Mouse (Mus musculus) cortical plate, adult 2 months (tissue): Measurements from ENCODE around the gene Smarcd3. TPM values are rescaled to one million over a fixed set of nuclear protein-coding genes. Genes with fewer than 3 reads are reported as not detected.

ENCODE experiments used
- H3K27ac ChIP-seq: fragments of 200-500 bp; 2 replicates; pipeline ENCODE4 v1.5.1; 2012; ENCODE audit warnings: low read length, control low read depth, inconsistent platforms; ENCODE audit not compliant: insufficient read depth
- H3K4me1 ChIP-seq: fragments of 200-500 bp; 2 replicates; pipeline ENCODE4 v1.6.1; 2011; ENCODE audit warnings: low read length; ENCODE audit not compliant: control insufficient read depth, insufficient read depth
- H3K4me3 ChIP-seq: fragments of 200-500 bp; 2 replicates; pipeline ENCODE4 v1.5.1; 2011; ENCODE audit warnings: mild to moderate bottlenecking, low read length, control low read depth; ENCODE audit not compliant: insufficient read depth
- CTCF ChIP-seq: fragments of 200-500 bp; IDR thresholded peaks from 2 replicates; pipeline ENCODE4 v1.5.1; 2011; ENCODE audit warnings: mild to moderate bottlenecking, control low read depth, low read length; ENCODE audit not compliant: insufficient read depth; ENCODE audit errors: extremely low read depth
- POLR2A ChIP-seq: fragments of 200-500 bp; IDR thresholded peaks from 2 replicates; pipeline ENCODE4 v1.6.1; 2011; ENCODE audit warnings: mild to moderate bottlenecking, low read length, control low read depth; ENCODE audit not compliant: insufficient read depth; ENCODE audit errors: extremely low read depth
- polyA plus RNA-seq: library from polyadenylated mRNA; depleted of rRNA; stranded (reverse); fragments of >200 nt; gene quantifications from 2 replicates; pipeline ENCODE4 v1.2.3, GENCODE M21; 2012

Gene Smarcd3
- polyA plus RNA-seq, 1 experiment = 97.9 TPM

GRCm38 (mm10) chr5:24591796-24592470, 32.3 kb downstream of the Smarcd3 start:
- H3K27ac ChIP-seq = no peak overlapping the region; the same call in 1 of the 2 replicates
- H3K4me3 ChIP-seq = no peak overlapping the region
- peaks cover 11% of the 10 kb centered on the region for H3K4me1 ChIP-seq

GRCm38 (mm10) chr5:24591268-24591721, 32.9 kb downstream of the Smarcd3 start:
- H3K4me1 ChIP-seq = peaks cover 10% of the 10 kb centered on the region
- no peak overlapping the region for H3K4me3 ChIP-seq
- H3K27ac ChIP-seq = no peak overlapping the region
- TF ChIP-seq POLR2A (no peak), CTCF (no peak)

More at GRCm38 (mm10) chr5:24591796-24592470, 32.3 kb downstream of the Smarcd3 start:
- TF ChIP-seq POLR2A (no peak), CTCF (no peak)

GRCm38 (mm10) chr5:24589511-24590500, 34.4 kb downstream of the Smarcd3 start:
- TF ChIP-seq CTCF (no peak), POLR2A (no peak; the same call in 1 of the 2 replicates)
- Histone ChIP-seq H3K27ac (no peak overlapping the region), H3K4me1 (peaks cover 5% of the 10 kb centered on the region), H3K4me3 (no peak overlapping the region)

- no peak for TF ChIP-seq CTCF
- peak; percentile 60; the same call in 1 of the 2 replicates for TF ChIP-seq POLR2A
- Histone ChIP-seq H3K27ac (peak overlapping the region; percentile 83), H3K4me3 (peak overlapping the region; percentile 88), H3K4me1 (peaks cover 5% of the 10 kb centered on the region)
Observed at GRCm38 (mm10) chr5:24587200-24587577, 37.0 kb downstream of the Smarcd3 start.

- Histone ChIP-seq H3K4me3 (peak within 1 kb of the TSS; percentile 88), H3K27ac (peak within 1 kb of the TSS; percentile 83), H3K4me1 (peaks cover 5% of the 10 kb centered on the region)
- TF ChIP-seq CTCF (no peak), POLR2A (peak; percentile 84)
Observed at GRCm38 (mm10) chr5:24586547-24587199, 37.5 kb downstream of the Smarcd3 start, which contains the start of gene Chpf2. Gene Chpf2 (plus strand): TSS chr5:24586741.

- Histone ChIP-seq H3K4me1 (peaks cover 5% of the 10 kb centered on the region), H3K4me3 (peak overlapping the region; percentile 88), H3K27ac (peak overlapping the region; percentile 16; the same call in 1 of the 2 replicates)
- TF ChIP-seq CTCF (no peak), POLR2A (no peak)
Observed at GRCm38 (mm10) chr5:24586106-24586505, 38.1 kb downstream of the Smarcd3 start.

GRCm38 (mm10) chr5:24578109-24578963, 45.9 kb downstream of the Smarcd3 start:
- TF ChIP-seq POLR2A (no peak), CTCF (no peak)
- no peaks in the 10 kb centered on the region for H3K4me1 ChIP-seq
- no peak overlapping the region for H3K27ac ChIP-seq
- peak overlapping the region; percentile 46; the same call in 1 of the 2 replicates for H3K4me3 ChIP-seq

GRCm38 (mm10) chr5:24577183-24577929, 46.9 kb downstream of the Smarcd3 start, which contains the start of gene Abcf2:
Gene Abcf2 (minus strand): TSS chr5:24577467.
- Histone ChIP-seq H3K4me3 (peak within 1 kb of the TSS; percentile 54), H3K27ac (0 out of 2 replicates have a peak within 1 kb of the TSS, but pooled peaks have one; percentile 7), H3K4me1 (no peaks in the 10 kb centered on the region)
- peak; percentile 87 for TF ChIP-seq POLR2A
- TF ChIP-seq CTCF = no peak
